Mouse (Mus musculus): ENCODE results near the gene Dgkg. TPM values are rescaled to one million over a fixed set of nuclear protein-coding genes. Genes with fewer than 3 reads are reported as not detected.
A peak's percentile ranks its signal among the peaks of the same experiment; 100 is the strongest.

Gene Dgkg
- polyA plus RNA-seq (2016; fragmentation: Nextera tagmentation; extraction: Ambion mirVana) = 0.20 and 0.34 TPM in 2 replicates

GRCm38 (mm10) chr16:22656533-22657444 is at the start of gene Dgkg:
Gene Dgkg, minus strand, starts transcription at chr16:22657221.
- peak; percentile 54 for ATAC-seq (ENCODE audit: low FRiP score, low read depth)
- Histone ChIP-seq H3K36me3 (no peaks in the 10 kb centered on the region), H3K4me1 (peaks cover 11% of the 10 kb centered on the region), H3K9ac (peak within 1 kb of the TSS; percentile 52), H3K4me2 (replicated peaks) (peak within 1 kb of the TSS; percentile 74), H3K27me3 (replicated peaks) (peaks cover 41% of the 10 kb centered on the region), H3K4me3 (peak within 1 kb of the TSS; percentile 45), H3K9me3 (no peaks in the 10 kb centered on the region), H3K27ac (no peak within 1 kb of the TSS)
- WGBS = under 1% methylated on average over 62 of the region's 63 CpGs

GRCm38 (mm10) chr16:22704946-22705345 is 47.9 kb upstream of the Dgkg start:
- no peak overlapping the region for H3K4me2 ChIP-seq (replicated peaks)
- H3K9me3 ChIP-seq = no peaks in the 10 kb centered on the region
- no peak overlapping the region for H3K27ac ChIP-seq
- no peaks in the 10 kb centered on the region for H3K4me1 ChIP-seq
- no peak overlapping the region for H3K9ac ChIP-seq
- H3K27me3 ChIP-seq (replicated peaks) = no peaks in the 10 kb centered on the region
- ATAC-seq (ENCODE audit: low FRiP score, low read depth) = no peak
- no peak overlapping the region for H3K4me3 ChIP-seq
- H3K36me3 ChIP-seq = no peaks in the 10 kb centered on the region
- 62% methylated on average over 6 of the region's 6 CpGs for WGBS

GRCm38 (mm10) chr16:22704136-22704535 is 47.1 kb upstream of the Dgkg start:
- 91% methylated on average over 5 of the region's 5 CpGs for WGBS
- no peaks in the 10 kb centered on the region for H3K9me3 ChIP-seq
- no peak overlapping the region for H3K9ac ChIP-seq
- ATAC-seq (ENCODE audit: low FRiP score, low read depth) = no peak
- no peaks in the 10 kb centered on the region for H3K36me3 ChIP-seq
- H3K4me1 ChIP-seq = no peaks in the 10 kb centered on the region
- no peak overlapping the region for H3K4me2 ChIP-seq (replicated peaks)
- H3K4me3 ChIP-seq = no peak overlapping the region
- no peaks in the 10 kb centered on the region for H3K27me3 ChIP-seq (replicated peaks)
- H3K27ac ChIP-seq = no peak overlapping the region

- Histone ChIP-seq H3K4me1 (no peaks in the 10 kb centered on the region), H3K9ac (no peak overlapping the region), H3K4me3 (no peak overlapping the region), H3K27ac (no peak overlapping the region), H3K36me3 (no peaks in the 10 kb centered on the region), H3K27me3 (replicated peaks) (no peaks in the 10 kb centered on the region), H3K9me3 (no peaks in the 10 kb centered on the region), H3K4me2 (replicated peaks) (no peak overlapping the region)
- ATAC-seq (ENCODE audit: low FRiP score, low read depth) = no peak
- WGBS = 85% methylated on average over 13 of the region's 13 CpGs
Measured at GRCm38 (mm10) chr16:22698846-22699760, 42.1 kb upstream of the Dgkg start.

- Histone ChIP-seq H3K4me2 (replicated peaks) (no peak overlapping the region), H3K27ac (no peak overlapping the region), H3K4me1 (no peaks in the 10 kb centered on the region), H3K9me3 (no peaks in the 10 kb centered on the region), H3K27me3 (replicated peaks) (no peaks in the 10 kb centered on the region), H3K36me3 (no peaks in the 10 kb centered on the region), H3K9ac (no peak overlapping the region), H3K4me3 (no peak overlapping the region)
- ATAC-seq (ENCODE audit: low FRiP score, low read depth) = no peak
- WGBS = 88% methylated on average over 8 of the region's 8 CpGs
Measured at GRCm38 (mm10) chr16:22698101-22698500, 41.1 kb upstream of the Dgkg start.

GRCm38 (mm10) chr16:22689622-22690021 is 32.6 kb upstream of the Dgkg start:
- Histone ChIP-seq H3K9ac (no peak overlapping the region), H3K9me3 (no peaks in the 10 kb centered on the region), H3K4me2 (replicated peaks) (no peak overlapping the region), H3K27ac (no peak overlapping the region), H3K4me1 (no peaks in the 10 kb centered on the region), H3K27me3 (replicated peaks) (no peaks in the 10 kb centered on the region), H3K4me3 (no peak overlapping the region), H3K36me3 (no peaks in the 10 kb centered on the region)
- ATAC-seq (ENCODE audit: low FRiP score, low read depth) = no peak
- 90% methylated on average over 2 of the region's 2 CpGs for WGBS

- ATAC-seq (ENCODE audit: low FRiP score, low read depth) = no peak
- no peak overlapping the region for H3K4me3 ChIP-seq
- WGBS = 84% methylated on average over 8 of the region's 8 CpGs
Measured at GRCm38 (mm10) chr16:22687711-22688230, 30.8 kb upstream of the Dgkg start.

GRCm38 (mm10) chr16:22683605-22684004 is 26.6 kb upstream of the Dgkg start:
- no peaks in the 10 kb centered on the region for H3K27me3 ChIP-seq (replicated peaks)

More at GRCm38 (mm10) chr16:22687711-22688230, 30.8 kb upstream of the Dgkg start:
- no peaks in the 10 kb centered on the region for H3K9me3 ChIP-seq
- no peak overlapping the region for H3K4me2 ChIP-seq (replicated peaks)
- no peak overlapping the region for H3K9ac ChIP-seq
- H3K36me3 ChIP-seq = no peaks in the 10 kb centered on the region
- no peak overlapping the region for H3K27ac ChIP-seq
- no peaks in the 10 kb centered on the region for H3K4me1 ChIP-seq
- H3K27me3 ChIP-seq (replicated peaks) = no peaks in the 10 kb centered on the region

GRCm38 (mm10) chr16:22682727-22683126 is 25.7 kb upstream of the Dgkg start:
- Histone ChIP-seq H3K36me3 (no peaks in the 10 kb centered on the region), H3K27ac (no peak overlapping the region), H3K9ac (no peak overlapping the region), H3K4me3 (no peak overlapping the region), H3K27me3 (replicated peaks) (no peaks in the 10 kb centered on the region), H3K4me1 (no peaks in the 10 kb centered on the region), H3K9me3 (no peaks in the 10 kb centered on the region), H3K4me2 (replicated peaks) (no peak overlapping the region)
- no peak for ATAC-seq (ENCODE audit: low FRiP score, low read depth)

More at GRCm38 (mm10) chr16:22683605-22684004, 26.6 kb upstream of the Dgkg start:
- Histone ChIP-seq H3K9me3 (no peaks in the 10 kb centered on the region), H3K36me3 (no peaks in the 10 kb centered on the region), H3K27ac (no peak overlapping the region), H3K4me1 (no peaks in the 10 kb centered on the region), H3K4me2 (replicated peaks) (no peak overlapping the region), H3K4me3 (no peak overlapping the region), H3K9ac (no peak overlapping the region)
- WGBS = 84% methylated on average over 3 of the region's 3 CpGs
- no peak for ATAC-seq (ENCODE audit: low FRiP score, low read depth)

- no peak overlapping the region for H3K4me3 ChIP-seq
- WGBS = 77% methylated on average over 3 of the region's 3 CpGs
Measured at GRCm38 (mm10) chr16:22679641-22680040, 22.6 kb upstream of the Dgkg start.

GRCm38 (mm10) chr16:22674636-22675035 is 17.6 kb upstream of the Dgkg start:
- ATAC-seq (ENCODE audit: low FRiP score, low read depth) = no peak
- H3K27ac ChIP-seq = no peak overlapping the region
- H3K9ac ChIP-seq = no peak overlapping the region
- H3K4me3 ChIP-seq = no peak overlapping the region
- no peaks in the 10 kb centered on the region for H3K9me3 ChIP-seq
- no peak overlapping the region for H3K4me2 ChIP-seq (replicated peaks)
- H3K4me1 ChIP-seq = no peaks in the 10 kb centered on the region
- no peaks in the 10 kb centered on the region for H3K27me3 ChIP-seq (replicated peaks)
- no peaks in the 10 kb centered on the region for H3K36me3 ChIP-seq
- WGBS = 91% methylated on average over 10 of the region's 10 CpGs

More at GRCm38 (mm10) chr16:22679641-22680040, 22.6 kb upstream of the Dgkg start:
- Histone ChIP-seq H3K9ac (no peak overlapping the region), H3K4me1 (no peaks in the 10 kb centered on the region), H3K9me3 (no peaks in the 10 kb centered on the region), H3K27me3 (replicated peaks) (no peaks in the 10 kb centered on the region), H3K36me3 (no peaks in the 10 kb centered on the region), H3K4me2 (replicated peaks) (no peak overlapping the region), H3K27ac (no peak overlapping the region)
- no peak for ATAC-seq (ENCODE audit: low FRiP score, low read depth)

GRCm38 (mm10) chr16:22674164-22674563 is 17.1 kb upstream of the Dgkg start:
- Histone ChIP-seq H3K9ac (no peak overlapping the region), H3K4me1 (no peaks in the 10 kb centered on the region), H3K4me3 (no peak overlapping the region), H3K27me3 (replicated peaks) (no peaks in the 10 kb centered on the region), H3K4me2 (replicated peaks) (no peak overlapping the region), H3K9me3 (no peaks in the 10 kb centered on the region), H3K27ac (no peak overlapping the region), H3K36me3 (no peaks in the 10 kb centered on the region)
- 77% methylated on average over 4 of the region's 4 CpGs for WGBS
- ATAC-seq (ENCODE audit: low FRiP score, low read depth) = no peak
